Mouse (Mus musculus): ENCODE measurements around the gene Cggbp1. TPM values are rescaled to one million over a fixed set of nuclear protein-coding genes. Genes with fewer than 3 reads are reported as not detected.

Gene Cggbp1
- 10 to 100 TPM; 55.6 to 60.0 TPM for total RNA-seq (2021)
- long read RNA-seq, experiment 1, full-length matches to known transcripts = 76 of 106 reads
- long read RNA-seq, experiment 1, partial matches to known transcripts = 0 of 106 reads
- long read RNA-seq, experiment 1, other reads (novel, unspliced or antisense) = 30 of 106 reads
- long read RNA-seq, experiment 2, full-length matches to known transcripts = 70 of 94 reads
- long read RNA-seq, experiment 2, partial matches to known transcripts = 3 of 94 reads
- long read RNA-seq, experiment 2, other reads (novel, unspliced or antisense) = 21 of 94 reads

- H3K27ac ChIP-seq = peak within 1 kb of the TSS; percentile 98
- intact Hi-C loops (cut with DNase I) = loop anchor here (2.0 kb wide), 1 partner anchor 81 kb away; the partner anchor contains the start of gene 4930453N24Rik
Measured at GRCm38 (mm10) chr16:64851563-64852362, at the start of gene Cggbp1, which contains the start of gene Zfp654. Gene Cggbp1, plus strand, starts transcription at chr16:64851996. Gene Zfp654, minus strand, starts transcription at chr16:64851652.

GRCm38 (mm10) chr16:64803041-64803440 is 48.8 kb upstream of the Cggbp1 start:
- DNase-seq (ENCODE audit: extremely low spot score in 1 of 2, low spot score in 2 of 2) = no peak

More at GRCm38 (mm10) chr16:64851563-64852362, at the start of gene Cggbp1, which contains the start of gene Zfp654:
- DNase-seq (ENCODE audit: extremely low spot score in 1 of 2, low spot score in 2 of 2) = peak; percentile 100
- peak within 1 kb of the TSS; percentile 90 for H3K4me3 ChIP-seq
- no peak for TF ChIP-seq CTCF (IDR thresholded peaks at IDR 0.05)

GRCm38 (mm10) chr16:64817094-64817765 is 34.6 kb upstream of the Cggbp1 start:
- intact Hi-C loops (cut with DNase I) = no loop called here
- Histone ChIP-seq H3K27ac (no peak overlapping the region), H3K4me3 (no peak overlapping the region)
- DNase-seq (ENCODE audit: extremely low spot score in 1 of 2, low spot score in 2 of 2) = no peak
- TF ChIP-seq CTCF (IDR thresholded peaks at IDR 0.05) = no peak

More at GRCm38 (mm10) chr16:64803041-64803440, 48.8 kb upstream of the Cggbp1 start:
- intact Hi-C loops (cut with DNase I) = no loop called here
- Histone ChIP-seq H3K27ac (no peak overlapping the region), H3K4me3 (no peak overlapping the region)
- TF ChIP-seq CTCF (IDR thresholded peaks at IDR 0.05) = no peak

- no peak for DNase-seq (ENCODE audit: extremely low spot score in 1 of 2, low spot score in 2 of 2)
- TF ChIP-seq CTCF (IDR thresholded peaks at IDR 0.05) = no peak
- intact Hi-C loops (cut with DNase I) = no loop called here
- no peak overlapping the region for H3K27ac ChIP-seq
- H3K4me3 ChIP-seq = no peak overlapping the region
Measured at GRCm38 (mm10) chr16:64823890-64824289, 27.9 kb upstream of the Cggbp1 start.

GRCm38 (mm10) chr16:64824474-64824873 is 27.3 kb upstream of the Cggbp1 start:
- DNase-seq (ENCODE audit: extremely low spot score in 1 of 2, low spot score in 2 of 2) = no peak
- Histone ChIP-seq H3K4me3 (no peak overlapping the region), H3K27ac (no peak overlapping the region)
- intact Hi-C loops (cut with DNase I) = no loop called here
- no peak for TF ChIP-seq CTCF (IDR thresholded peaks at IDR 0.05)

- intact Hi-C loops (cut with DNase I) = no loop called here
- Histone ChIP-seq H3K4me3 (no peak overlapping the region), H3K27ac (no peak overlapping the region)
- no peak for DNase-seq (ENCODE audit: extremely low spot score in 1 of 2, low spot score in 2 of 2)
- no peak for TF ChIP-seq CTCF (IDR thresholded peaks at IDR 0.05)
Measured at GRCm38 (mm10) chr16:64830291-64830690, 21.5 kb upstream of the Cggbp1 start.

- DNase-seq (ENCODE audit: extremely low spot score in 1 of 2, low spot score in 2 of 2) = no peak
- Histone ChIP-seq H3K27ac (no peak overlapping the region), H3K4me3 (no peak overlapping the region)
- intact Hi-C loops (cut with DNase I) = no loop called here
- TF ChIP-seq CTCF (IDR thresholded peaks at IDR 0.05) = no peak
Measured at GRCm38 (mm10) chr16:64835996-64836545, 15.7 kb upstream of the Cggbp1 start.

GRCm38 (mm10) chr16:64836709-64837108 is 15.1 kb upstream of the Cggbp1 start:
- Histone ChIP-seq H3K4me3 (no peak overlapping the region), H3K27ac (no peak overlapping the region)
- TF ChIP-seq CTCF (IDR thresholded peaks at IDR 0.05) = no peak
- no peak for DNase-seq (ENCODE audit: extremely low spot score in 1 of 2, low spot score in 2 of 2)
- intact Hi-C loops (cut with DNase I) = no loop called here

- intact Hi-C loops (cut with DNase I) = no loop called here
- DNase-seq (ENCODE audit: extremely low spot score in 1 of 2, low spot score in 2 of 2) = no peak
- H3K4me3 ChIP-seq = no peak overlapping the region
- H3K27ac ChIP-seq = no peak overlapping the region
- no peak for TF ChIP-seq CTCF (IDR thresholded peaks at IDR 0.05)
Measured at GRCm38 (mm10) chr16:64841481-64842373, 10.1 kb upstream of the Cggbp1 start.

- intact Hi-C loops (cut with DNase I) = no loop called here
- Histone ChIP-seq H3K4me3 (no peak overlapping the region), H3K27ac (no peak overlapping the region)
- DNase-seq (ENCODE audit: extremely low spot score in 1 of 2, low spot score in 2 of 2) = no peak
- peak; percentile 17 for TF ChIP-seq CTCF (IDR thresholded peaks at IDR 0.05)
Measured at GRCm38 (mm10) chr16:64842374-64842729, 9.4 kb upstream of the Cggbp1 start.

- peak; percentile 36 for TF ChIP-seq CTCF (IDR thresholded peaks at IDR 0.05)
Measured at GRCm38 (mm10) chr16:64845947-64846346, 5.8 kb upstream of the Cggbp1 start.

More at GRCm38 (mm10) chr16:64845947-64846346, 5.8 kb upstream of the Cggbp1 start:
- DNase-seq (ENCODE audit: extremely low spot score in 1 of 2, low spot score in 2 of 2) = no peak
- intact Hi-C loops (cut with DNase I) = no loop called here
- H3K4me3 ChIP-seq = no peak overlapping the region
- H3K27ac ChIP-seq = no peak overlapping the region

All from left cerebral cortex, adult 2 months (tissue).